Mouse (Mus musculus) hindbrain, postnatal 0 days (tissue): Measurements from ENCODE around the gene Trim44. TPM values are rescaled to one million over a fixed set of nuclear protein-coding genes. Genes with fewer than 3 reads are reported as not detected.

ENCODE experiments used
- ATAC-seq: fragments of 200-750 bp; cut with Nextera tagmentation; 2 replicates; pipeline ENCODE4 v1.8.0; 2017; ENCODE audit warnings: mild to moderate bottlenecking, moderate TSS enrichment, moderate library complexity
- DNase-seq: peaks from one replicate; pipeline ENCODE4 v3.0.0-alpha.2; 2015; ENCODE audit warnings: low spot score
- H3K27ac ChIP-seq: fragments of 300-500 bp; sonication (generic); 2 replicates; pipeline ENCODE4 v1.5.1; 2014; ENCODE audit warnings: mild to moderate bottlenecking
- H3K27me3 ChIP-seq: fragments of 300-500 bp; sonication (generic); 2 replicates; pipeline ENCODE4 v1.6.1; 2014; ENCODE audit warnings: low read length, mixed read lengths; ENCODE audit not compliant: insufficient read depth
- H3K36me3 ChIP-seq: fragments of 300-500 bp; sonication (generic); 2 replicates; pipeline ENCODE4 v1.6.1; 2014; ENCODE audit warnings: low read length, mixed read lengths; ENCODE audit not compliant: insufficient read depth
- H3K4me1 ChIP-seq: fragments of 300-500 bp; sonication (generic); 2 replicates; pipeline ENCODE4 v1.6.1; 2014; ENCODE audit warnings: antibody characterized with exemption, low read length, mixed read lengths; ENCODE audit not compliant: insufficient read depth
- H3K4me2 ChIP-seq: fragments of 300-500 bp; sonication (generic); 2 replicates; pipeline ENCODE4 v1.6.1; 2014; ENCODE audit warnings: low read depth, mild to moderate bottlenecking, low read length, moderate library complexity, mixed read lengths
- H3K4me3 ChIP-seq: fragments of 300-500 bp; sonication (generic); 2 replicates; pipeline ENCODE4 v1.5.1; 2014; ENCODE audit warnings: low read length
- H3K9ac ChIP-seq: fragments of 300-500 bp; sonication (generic); replicated peaks from 2 replicates; pipeline ENCODE4 v1.6.1; 2014; ENCODE audit warnings: mild to moderate bottlenecking, low read length, moderate library complexity, mixed read lengths
- H3K9me3 ChIP-seq: fragments of 300-500 bp; sonication (generic); 2 replicates; pipeline ENCODE4 v1.6.1; 2016; ENCODE audit warnings: low read length, mixed read lengths
- CTCF ChIP-seq: IDR thresholded peaks from 2 replicates; pipeline ENCODE4 v1.5.1; 2016; ENCODE audit warnings: antibody characterized with exemption, control low read depth, low read depth
- WGBS: fragments of 180-500 bp; shearing (Covaris S2); extraction: QIAGEN DNeasy Blood & Tissue Kit; methylation state at CpG from one replicate; pipeline ENCODE4 v1.1.7; 2014; 5-methylcytosine and 5-hydroxymethylcytosine counted together
- polyA plus RNA-seq: library from polyadenylated mRNA; unstranded; fragments of >200 nt; fragmentation: Nextera tagmentation; extraction: Ambion mirVana; gene quantifications from 2 replicates; pipeline ENCODE4 v1.2.1, GENCODE M21; 2015
- total RNA-seq: library from RNA; depleted of rRNA; stranded (reverse); fragments of >200 nt; gene quantifications from 2 replicates; pipeline ENCODE4 v1.2.3, GENCODE M21; 2014

Trim44 gene
- total and polyA plus RNA-seq, 2 experiments from 2014 or later, result 44.1 to 78.2 TPM

- Histone ChIP-seq H3K9ac (peak overlapping the region; percentile 91), H3K27ac (peak overlapping the region; percentile 94), H3K9me3 (no peaks in the 10 kb centered on the region), H3K4me2 (peak overlapping the region; percentile 73), H3K36me3 (no peaks in the 10 kb centered on the region), H3K4me1 (peaks cover 14% of the 10 kb centered on the region), H3K4me3 (peak overlapping the region; percentile 60), H3K27me3 (no peaks in the 10 kb centered on the region)
- no peak; the same call in 1 of the 2 replicates for ATAC-seq
- TF ChIP-seq CTCF, result 0 out of 2 replicates have a peak, but pooled peaks have one; percentile 7
- 35% methylated on average over 48 of the region's 48 CpGs for WGBS
- no peak for DNase-seq
Measured at GRCm38 (mm10) chr2:102399864-102400604, 7.6 kb downstream of the Trim44 start.

GRCm38 (mm10) chr2:102396493-102396892 is 11.1 kb downstream of the Trim44 start:
- 79% methylated on average over 1 of the region's 1 CpGs for WGBS
- Histone ChIP-seq H3K4me3 (no peak overlapping the region), H3K36me3 (no peaks in the 10 kb centered on the region), H3K27me3 (no peaks in the 10 kb centered on the region), H3K27ac (no peak overlapping the region), H3K9me3 (no peaks in the 10 kb centered on the region), H3K4me1 (peaks cover 14% of the 10 kb centered on the region), H3K9ac (no peak overlapping the region), H3K4me2 (no peak overlapping the region)
- no peak for DNase-seq
- TF ChIP-seq CTCF, result no peak
- no peak for ATAC-seq

GRCm38 (mm10) chr2:102393457-102393856 is 14.2 kb downstream of the Trim44 start:
- no peak for TF ChIP-seq CTCF
- ATAC-seq (no peak), DNase-seq (no peak)
- H3K27ac ChIP-seq, result no peak overlapping the region
- no peak overlapping the region for H3K9ac ChIP-seq
- H3K27me3 ChIP-seq, result no peaks in the 10 kb centered on the region
- no peaks in the 10 kb centered on the region for H3K9me3 ChIP-seq
- 0 out of 2 replicates have a peak, but pooled peaks cover 3% of the 10 kb centered on the region for H3K4me1 ChIP-seq
- H3K36me3 ChIP-seq, result no peaks in the 10 kb centered on the region
- no peak overlapping the region for H3K4me3 ChIP-seq
- no peak overlapping the region for H3K4me2 ChIP-seq
- 92% methylated on average over 1 of the region's 1 CpGs for WGBS

GRCm38 (mm10) chr2:102385328-102385902 is 22.2 kb downstream of the Trim44 start:
- no peaks in the 10 kb centered on the region for H3K27me3 ChIP-seq
- peaks cover 12% of the 10 kb centered on the region for H3K4me1 ChIP-seq
- DNase-seq, result no peak
- no peak overlapping the region for H3K4me3 ChIP-seq
- no peaks in the 10 kb centered on the region for H3K9me3 ChIP-seq
- no peak overlapping the region for H3K4me2 ChIP-seq
- H3K9ac ChIP-seq, result no peak overlapping the region
- ATAC-seq, result no peak
- no peaks in the 10 kb centered on the region for H3K36me3 ChIP-seq
- TF ChIP-seq CTCF, result no peak
- no peak overlapping the region for H3K27ac ChIP-seq

GRCm38 (mm10) chr2:102384496-102384895 is 23.1 kb downstream of the Trim44 start:
- Histone ChIP-seq H3K4me3 (no peak overlapping the region), H3K27ac (no peak overlapping the region), H3K27me3 (no peaks in the 10 kb centered on the region), H3K9ac (no peak overlapping the region), H3K4me1 (peaks cover 12% of the 10 kb centered on the region), H3K4me2 (no peak overlapping the region), H3K9me3 (no peaks in the 10 kb centered on the region), H3K36me3 (no peaks in the 10 kb centered on the region)
- ATAC-seq (no peak), DNase-seq (no peak)
- no peak for TF ChIP-seq CTCF
- 69% methylated on average over 1 of the region's 1 CpGs for WGBS

GRCm38 (mm10) chr2:102384057-102384456 is 23.6 kb downstream of the Trim44 start:
- TF ChIP-seq CTCF, result no peak
- 43% methylated on average over 2 of the region's 2 CpGs for WGBS
- Histone ChIP-seq H3K4me3 (no peak overlapping the region), H3K4me1 (peaks cover 12% of the 10 kb centered on the region), H3K9ac (no peak overlapping the region), H3K9me3 (no peaks in the 10 kb centered on the region), H3K36me3 (no peaks in the 10 kb centered on the region), H3K4me2 (no peak overlapping the region), H3K27me3 (no peaks in the 10 kb centered on the region), H3K27ac (peak overlapping the region; percentile 51; the same call in 1 of the 2 replicates)
- ATAC-seq (no peak), DNase-seq (no peak)
